ENCODE assay signal across 14 mouse cellular contexts in the genomic region with DNA sequence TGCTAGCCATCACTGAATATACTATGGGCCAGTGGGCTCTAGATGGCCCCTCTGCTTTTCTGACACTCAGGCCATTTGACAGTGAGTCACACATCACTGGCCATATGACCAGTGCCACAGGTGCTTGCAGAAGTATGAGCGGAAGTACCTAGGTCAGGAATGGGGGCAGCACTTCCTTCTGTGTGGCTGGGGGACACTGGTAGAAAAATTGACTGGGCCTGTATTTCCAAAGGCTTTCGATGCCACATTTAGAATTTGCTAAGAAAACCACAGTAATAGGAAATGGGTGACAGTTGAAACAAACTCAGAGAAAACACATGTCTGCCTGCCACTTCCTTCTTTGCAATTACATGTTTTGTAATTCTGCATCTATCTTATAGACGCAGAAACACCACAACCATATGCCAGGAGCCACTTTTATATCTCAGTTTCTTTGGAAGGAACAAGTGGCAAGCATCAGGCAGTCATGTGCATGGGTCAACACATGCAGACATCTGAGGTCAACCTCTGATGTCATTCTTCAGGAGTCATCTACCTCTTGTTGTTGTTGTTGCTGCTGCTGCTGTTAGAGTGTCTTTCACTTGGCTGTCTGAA.
DNase-seq lines count a peak whose midpoint lies in the region; ATAC-seq and TF ChIP-seq lines count a peak whose summit lies in the region.
"Had no signal": no experiment of that assay in that cellular context is flagged by ENCODE, and none has a peak within 500 bp of the region (broad histone marks: within the 10 kb centered on the region; RNA-seq: fewer than 3 reads in every experiment).

No protein-coding gene starts in this region.

- ATAC-seq in liver, embryonic 12.5 days: no peak
- peak; percentile 35; the same call in 1 of the 2 replicates for ATAC-seq in G1E (ENCODE audit: extremely low read depth, insufficient number of reproducible peaks, low FRiP score, poor library complexity, severe bottlenecking)
- peak; percentile 78 for ATAC-seq in inflammation-experienced regulatory T-cells, adult 6 months
- ATAC-seq in forebrain, embryonic 12.5 days (ENCODE audit: low FRiP score): no peak
- ATAC-seq: forebrain, embryonic 16.5 days had no signal

- 52% methylated on average over 3 of the region's 3 CpGs for WGBS in liver, embryonic 12.5 days (ENCODE audit: insufficient replicate concordance)
- 94% methylated on average over 3 of the region's 3 CpGs for WGBS in forebrain, embryonic 12.5 days

- TF ChIP-seq CTCF in G1E (IDR thresholded peaks at IDR 0.05; ENCODE audit: low read depth, low read length): no peak

- 0 out of 2 replicates have a peak overlapping the region, but pooled peaks have one; percentile 2 for H3K27ac ChIP-seq in liver, embryonic 12.5 days
- H3K27ac ChIP-seq in forebrain, embryonic 12.5 days: no peak overlapping the region
- H3K27ac ChIP-seq: midbrain, embryonic 12.5 days had no signal

- H3K4me3 ChIP-seq in liver, embryonic 12.5 days: no peak overlapping the region
- H3K4me3 ChIP-seq in G1E (ENCODE audit: low read depth, low read length): no peak overlapping the region
- H3K4me3 ChIP-seq in forebrain, embryonic 12.5 days (replicated peaks): no peak overlapping the region
- H3K4me3 ChIP-seq: midbrain, embryonic 12.5 days had no signal

- H3K4me2 ChIP-seq in liver, embryonic 12.5 days: no peak overlapping the region
- no peak overlapping the region for H3K4me2 ChIP-seq in forebrain, embryonic 12.5 days
- H3K4me2 ChIP-seq: midbrain, embryonic 12.5 days had no signal

- DNase-seq in liver (no peak), G1E (ENCODE audit: low spot score) (no peak)
- peak; percentile 43 to 53 for DNase-seq in natural killer cell, adult 2 months (ENCODE audit: low spot score in 2 of 2)
- no peak for DNase-seq in left cerebral cortex, postnatal 10 days (ENCODE audit: extremely low spot score in 1 of 2, low spot score in 2 of 2)
- DNase-seq in kidney, postnatal 25 days: no peak
- DNase-seq: adrenal gland, adult 2 months; cerebellum, adult 11 months; heart, postnatal 36 days; kidney, adult 11 months had no signal

- intact Hi-C loops in left cerebral cortex, postnatal 10 days (cut with DNase I): no loop called here

- peaks cover 44% of the 10 kb centered on the region for H3K36me3 ChIP-seq in liver, embryonic 12.5 days
- peaks cover 67% of the 10 kb centered on the region for H3K36me3 ChIP-seq in G1E (replicated peaks)
- peaks cover 18% of the 10 kb centered on the region for H3K36me3 ChIP-seq in forebrain, embryonic 12.5 days (replicated peaks)

- no peaks in the 10 kb centered on the region for H3K27me3 ChIP-seq in liver, embryonic 12.5 days (replicated peaks)
- H3K27me3 ChIP-seq in G1E (ENCODE audit: insufficient read depth, low read length): no peaks in the 10 kb centered on the region
- no peaks in the 10 kb centered on the region for H3K27me3 ChIP-seq in forebrain, embryonic 12.5 days
- H3K27me3 ChIP-seq: midbrain, embryonic 12.5 days had no signal

- no peaks in the 10 kb centered on the region for H3K9me3 ChIP-seq in liver, embryonic 12.5 days (replicated peaks)
- no peaks in the 10 kb centered on the region for H3K9me3 ChIP-seq in G1E (replicated peaks)
- no peaks in the 10 kb centered on the region for H3K9me3 ChIP-seq in forebrain, embryonic 12.5 days
- H3K9me3 ChIP-seq: midbrain, embryonic 12.5 days had no signal

- no peak overlapping the region for H3K9ac ChIP-seq in liver, embryonic 12.5 days
- H3K9ac ChIP-seq in forebrain, embryonic 12.5 days: no peak overlapping the region
- H3K9ac ChIP-seq: midbrain, embryonic 12.5 days had no signal

- peaks cover 37% of the 10 kb centered on the region for H3K4me1 ChIP-seq in liver, embryonic 12.5 days
- peaks cover 10% of the 10 kb centered on the region for H3K4me1 ChIP-seq in G1E (ENCODE audit: insufficient read depth, low read depth, low read length)
- no peaks in the 10 kb centered on the region for H3K4me1 ChIP-seq in forebrain, embryonic 12.5 days
- H3K4me1 ChIP-seq: midbrain, embryonic 12.5 days had no signal

Comparison
In these comparisons a context has a peak if more than half of its experiments do, and no peak if none do; other contexts are left out.
1. ATAC-seq: peak in G1E (single experiment) and inflammation-experienced regulatory T-cells, adult 6 months (single experiment); none in liver, embryonic 12.5 days (single experiment) and forebrain, embryonic 12.5 days (single experiment).
2. DNase-seq: peak in natural killer cell, adult 2 months (2 of 2); none in liver (single experiment), G1E (single experiment), left cerebral cortex, postnatal 10 days (0 of 2) and kidney, postnatal 25 days (0 of 2).